Mouse (Mus musculus): ENCODE results near the gene Dlec1. TPM values are rescaled to one million over a fixed set of nuclear protein-coding genes. Genes with fewer than 3 reads are reported as not detected.

Dlec1 gene
- polyA plus RNA-seq, 1 experiment from 2014 or later: 0.79 TPM

GRCm38 (mm10) chr9:119119409-119120167 lies 17.3 kb downstream of the Dlec1 start:
- ATAC-seq (ENCODE audit: low FRiP score, low read depth): no peak
- no peaks in the 10 kb centered on the region for H3K36me3 ChIP-seq
- H3K4me3 ChIP-seq: no peak overlapping the region
- no peaks in the 10 kb centered on the region for H3K27me3 ChIP-seq (replicated peaks)
- no peak overlapping the region for H3K9ac ChIP-seq
- H3K27ac ChIP-seq: no peak overlapping the region
- H3K4me1 ChIP-seq: peaks cover 4% of the 10 kb centered on the region; the same call in 1 of the 2 replicates
- H3K9me3 ChIP-seq: no peaks in the 10 kb centered on the region
- whole genome bisulfite sequencing: 92% methylated on average over 19 of the region's 19 CpGs
- H3K4me2 ChIP-seq (replicated peaks): no peak overlapping the region

- no peak for ATAC-seq (ENCODE audit: low FRiP score, low read depth)
- H3K4me1 ChIP-seq: peaks cover 4% of the 10 kb centered on the region; the same call in 1 of the 2 replicates
- H3K4me2 ChIP-seq (replicated peaks): no peak overlapping the region
- H3K9me3 ChIP-seq: no peaks in the 10 kb centered on the region
- H3K27ac ChIP-seq: no peak overlapping the region
- H3K4me3 ChIP-seq: no peak overlapping the region
- H3K36me3 ChIP-seq: no peaks in the 10 kb centered on the region
- no peak overlapping the region for H3K9ac ChIP-seq
- H3K27me3 ChIP-seq (replicated peaks): no peaks in the 10 kb centered on the region
- 76% methylated on average over 3 of the region's 3 CpGs for WGBS
These were observed 17.9 kb downstream of the Dlec1 start for GRCm38 (mm10) chr9:119120168-119120560.

GRCm38 (mm10) chr9:119122596-119123369 lies 20.5 kb downstream of the Dlec1 start:
- WGBS: 86% methylated on average over 18 of the region's 18 CpGs
- Histone ChIP-seq H3K4me1 (peaks cover 4% of the 10 kb centered on the region; the same call in 1 of the 2 replicates), H3K9ac (no peak overlapping the region), H3K4me3 (no peak overlapping the region), H3K27ac (no peak overlapping the region), H3K9me3 (no peaks in the 10 kb centered on the region), H3K4me2 (replicated peaks) (no peak overlapping the region), H3K36me3 (no peaks in the 10 kb centered on the region), H3K27me3 (replicated peaks) (no peaks in the 10 kb centered on the region)
- ATAC-seq (ENCODE audit: low FRiP score, low read depth): no peak

- Histone ChIP-seq H3K9ac (no peak overlapping the region), H3K9me3 (no peaks in the 10 kb centered on the region), H3K4me3 (no peak overlapping the region), H3K27me3 (replicated peaks) (no peaks in the 10 kb centered on the region), H3K4me2 (replicated peaks) (no peak overlapping the region), H3K36me3 (no peaks in the 10 kb centered on the region), H3K27ac (no peak overlapping the region), H3K4me1 (peaks cover 5% of the 10 kb centered on the region; the same call in 1 of the 2 replicates)
- WGBS: 82% methylated on average over 12 of the region's 12 CpGs
- no peak for ATAC-seq (ENCODE audit: low FRiP score, low read depth)
These were observed 26.3 kb downstream of the Dlec1 start for GRCm38 (mm10) chr9:119128436-119129181.

GRCm38 (mm10) chr9:119130692-119131091 lies 28.4 kb downstream of the Dlec1 start:
- 71% methylated on average over 5 of the region's 5 CpGs for WGBS
- H3K27ac ChIP-seq: no peak overlapping the region
- no peak overlapping the region for H3K4me3 ChIP-seq
- H3K27me3 ChIP-seq (replicated peaks): no peaks in the 10 kb centered on the region
- H3K36me3 ChIP-seq: no peaks in the 10 kb centered on the region
- peaks cover 5% of the 10 kb centered on the region; the same call in 1 of the 2 replicates for H3K4me1 ChIP-seq
- no peak overlapping the region for H3K4me2 ChIP-seq (replicated peaks)
- H3K9ac ChIP-seq: no peak overlapping the region
- no peaks in the 10 kb centered on the region for H3K9me3 ChIP-seq
- no peak for ATAC-seq (ENCODE audit: low FRiP score, low read depth)

GRCm38 (mm10) chr9:119138836-119139235 lies 36.6 kb downstream of the Dlec1 start:
- no peak overlapping the region for H3K27ac ChIP-seq
- no peak overlapping the region for H3K9ac ChIP-seq
- no peaks in the 10 kb centered on the region for H3K36me3 ChIP-seq
- H3K27me3 ChIP-seq (replicated peaks): no peaks in the 10 kb centered on the region
- no peak for ATAC-seq (ENCODE audit: low FRiP score, low read depth)
- H3K9me3 ChIP-seq: no peaks in the 10 kb centered on the region
- 89% methylated on average over 2 of the region's 2 CpGs for WGBS
- H3K4me1 ChIP-seq: no peaks in the 10 kb centered on the region
- H3K4me2 ChIP-seq (replicated peaks): no peak overlapping the region
- no peak overlapping the region for H3K4me3 ChIP-seq

GRCm38 (mm10) chr9:119142066-119142465 lies 39.8 kb downstream of the Dlec1 start:
- Histone ChIP-seq H3K36me3 (no peaks in the 10 kb centered on the region), H3K9ac (no peak overlapping the region), H3K27me3 (replicated peaks) (no peaks in the 10 kb centered on the region), H3K9me3 (no peaks in the 10 kb centered on the region), H3K4me2 (replicated peaks) (no peak overlapping the region), H3K4me1 (0 out of 2 replicates have a peak, but pooled peaks cover 3% of the 10 kb centered on the region), H3K27ac (no peak overlapping the region), H3K4me3 (no peak overlapping the region)
- WGBS: 88% methylated on average over 5 of the region's 5 CpGs
- no peak for ATAC-seq (ENCODE audit: low FRiP score, low read depth)

GRCm38 (mm10) chr9:119143372-119143771 lies 41.1 kb downstream of the Dlec1 start:
- Histone ChIP-seq H3K36me3 (no peaks in the 10 kb centered on the region), H3K9me3 (no peaks in the 10 kb centered on the region), H3K27ac (no peak overlapping the region), H3K4me3 (no peak overlapping the region), H3K4me2 (replicated peaks) (no peak overlapping the region), H3K9ac (no peak overlapping the region), H3K27me3 (replicated peaks) (no peaks in the 10 kb centered on the region), H3K4me1 (0 out of 2 replicates have a peak, but pooled peaks cover 3% of the 10 kb centered on the region)
- ATAC-seq (ENCODE audit: low FRiP score, low read depth): no peak
- 78% methylated on average over 9 of the region's 9 CpGs for whole genome bisulfite sequencing

GRCm38 (mm10) chr9:119144696-119145095 lies 42.4 kb downstream of the Dlec1 start:
- Histone ChIP-seq H3K4me1 (0 out of 2 replicates have a peak, but pooled peaks cover 3% of the 10 kb centered on the region), H3K9ac (no peak overlapping the region), H3K4me2 (replicated peaks) (no peak overlapping the region), H3K27me3 (replicated peaks) (no peaks in the 10 kb centered on the region), H3K36me3 (no peaks in the 10 kb centered on the region), H3K27ac (no peak overlapping the region), H3K4me3 (no peak overlapping the region), H3K9me3 (no peaks in the 10 kb centered on the region)
- no peak for ATAC-seq (ENCODE audit: low FRiP score, low read depth)
- 90% methylated on average over 8 of the region's 8 CpGs for WGBS

GRCm38 (mm10) chr9:119145137-119145536 lies 42.9 kb downstream of the Dlec1 start:
- Histone ChIP-seq H3K27ac (no peak overlapping the region), H3K4me2 (replicated peaks) (no peak overlapping the region), H3K9ac (no peak overlapping the region), H3K9me3 (no peaks in the 10 kb centered on the region), H3K36me3 (no peaks in the 10 kb centered on the region), H3K27me3 (replicated peaks) (no peaks in the 10 kb centered on the region), H3K4me3 (no peak overlapping the region), H3K4me1 (0 out of 2 replicates have a peak, but pooled peaks cover 3% of the 10 kb centered on the region)
- WGBS: 60% methylated on average over 10 of the region's 10 CpGs
- ATAC-seq (ENCODE audit: low FRiP score, low read depth): no peak

GRCm38 (mm10) chr9:119145638-119146037 lies 43.4 kb downstream of the Dlec1 start:
- Histone ChIP-seq H3K4me3 (no peak overlapping the region), H3K9me3 (no peaks in the 10 kb centered on the region), H3K4me2 (replicated peaks) (no peak overlapping the region), H3K27ac (no peak overlapping the region), H3K9ac (no peak overlapping the region), H3K36me3 (no peaks in the 10 kb centered on the region), H3K27me3 (replicated peaks) (no peaks in the 10 kb centered on the region), H3K4me1 (0 out of 2 replicates have a peak, but pooled peaks cover 3% of the 10 kb centered on the region)
- no peak for ATAC-seq (ENCODE audit: low FRiP score, low read depth)
- 76% methylated on average over 6 of the region's 6 CpGs for WGBS
